Mouse (Mus musculus): ENCODE results near the gene 5730522E02Rik. TPM values are rescaled to one million over a fixed set of nuclear protein-coding genes. Genes with fewer than 3 reads are reported as not detected.

The 5730522E02Rik gene
- polyA plus RNA-seq, 1 experiment from 2014 or later, result 2.6 TPM

DNA sequence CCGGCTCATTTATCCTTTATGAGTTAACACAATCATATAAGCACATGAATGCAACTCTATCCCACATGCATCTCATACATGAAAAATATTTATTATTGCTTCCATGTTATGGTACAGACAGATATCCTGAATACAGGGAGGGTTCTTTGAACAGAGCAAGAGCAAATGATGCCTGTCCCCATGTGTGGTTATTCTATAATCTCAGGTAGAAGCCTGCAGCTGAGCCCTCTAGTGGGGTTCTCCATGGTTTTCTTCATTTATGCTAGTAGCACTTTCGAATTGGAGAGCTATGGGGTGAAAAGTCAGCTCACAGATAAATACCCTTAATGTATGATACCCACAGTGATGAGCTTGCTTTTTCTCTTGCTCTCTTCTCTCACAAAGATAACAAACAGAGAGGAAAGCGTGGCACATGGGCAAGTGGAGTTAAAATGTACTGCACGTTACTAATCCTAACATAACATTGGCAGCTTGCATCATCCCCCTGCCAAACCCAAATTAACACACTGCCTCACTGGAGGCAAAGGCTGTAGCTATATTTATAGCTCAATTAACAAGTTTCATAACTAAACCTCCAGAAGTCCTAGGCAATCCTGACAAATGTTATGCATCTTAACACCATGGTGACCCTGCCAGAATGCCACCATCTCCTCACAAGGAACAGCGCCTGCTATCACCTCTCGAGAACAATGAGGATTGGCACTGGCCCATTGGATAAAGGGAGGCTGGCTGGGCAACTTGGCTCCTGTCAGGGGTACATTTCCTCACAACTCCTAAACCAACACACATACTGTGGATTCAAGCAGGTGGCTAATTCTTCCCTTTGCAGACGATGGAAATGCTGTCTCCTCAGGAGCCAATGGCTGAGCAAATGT is 494.9 kb downstream of the 5730522E02Rik start:
- no peak for ATAC-seq (ENCODE audit: low read depth)

GRCm38 (mm10) chr11:25710559-25710958 is 500.0 kb downstream of the 5730522E02Rik start:
- no peaks in the 10 kb centered on the region for H3K9me3 ChIP-seq (ENCODE audit: control insufficient read depth, low read length)
- no peaks in the 10 kb centered on the region for H3K27me3 ChIP-seq (replicated peaks; ENCODE audit: control insufficient read depth, insufficient read depth, low read length)
- DNase-seq (ENCODE audit: low spot score) (no peak), ATAC-seq (ENCODE audit: low read depth) (no peak)
- no peak overlapping the region for H3K4me2 ChIP-seq (ENCODE audit: low read depth, low read length)
- no peak overlapping the region for H3K9ac ChIP-seq (ENCODE audit: low read depth, low read length)
- H3K27ac ChIP-seq (replicated peaks; ENCODE audit: low read depth, low read length), result no peak overlapping the region
- WGBS, result 30% methylated on average over 2 of the region's 2 CpGs
- no peaks in the 10 kb centered on the region for H3K4me1 ChIP-seq (ENCODE audit: control insufficient read depth, insufficient read depth, low read length)
- H3K4me3 ChIP-seq (ENCODE audit: low read depth, low read length), result no peak overlapping the region
- no peaks in the 10 kb centered on the region for H3K36me3 ChIP-seq (ENCODE audit: control insufficient read depth, insufficient read depth, low read length)

More for the DNA sequence above, 494.9 kb downstream of the 5730522E02Rik start:
- no peak overlapping the region for H3K4me3 ChIP-seq (ENCODE audit: low read depth, low read length)
- H3K9ac ChIP-seq (ENCODE audit: low read depth, low read length), result no peak overlapping the region
- no peaks in the 10 kb centered on the region for H3K9me3 ChIP-seq (ENCODE audit: control insufficient read depth, low read length)
- H3K27me3 ChIP-seq (replicated peaks; ENCODE audit: control insufficient read depth, insufficient read depth, low read length), result no peaks in the 10 kb centered on the region
- H3K27ac ChIP-seq (replicated peaks; ENCODE audit: low read depth, low read length), result no peak overlapping the region
- H3K36me3 ChIP-seq (ENCODE audit: control insufficient read depth, insufficient read depth, low read length), result no peaks in the 10 kb centered on the region
- WGBS, result 78% methylated on average over 7 of the region's 7 CpGs
- H3K4me2 ChIP-seq (ENCODE audit: low read depth, low read length), result no peak overlapping the region
- no peak for DNase-seq (ENCODE audit: low spot score)
- no peaks in the 10 kb centered on the region for H3K4me1 ChIP-seq (ENCODE audit: control insufficient read depth, insufficient read depth, low read length)

DNA sequence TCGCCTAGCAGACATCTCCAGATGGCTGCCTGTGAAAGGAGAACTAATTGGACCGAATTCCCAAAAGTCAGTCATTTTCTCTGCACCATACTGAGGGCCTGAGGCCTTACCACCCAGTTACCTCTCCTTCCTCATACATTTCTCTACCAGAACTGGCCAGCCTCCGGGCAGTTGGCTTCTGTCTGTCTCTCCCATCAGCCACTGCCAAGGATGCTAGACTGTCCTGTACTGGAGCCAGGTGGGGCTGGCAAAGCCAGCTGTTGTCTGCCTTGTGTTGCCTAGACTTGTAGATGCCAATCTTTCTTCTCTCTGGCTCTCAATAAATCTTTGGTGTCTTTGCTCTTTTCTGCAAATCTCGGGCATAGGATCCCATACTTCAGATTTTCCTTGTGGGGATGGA is 500.7 kb downstream of the 5730522E02Rik start:
- no peak for ATAC-seq (ENCODE audit: low read depth)
- Histone ChIP-seq H3K9ac (ENCODE audit: low read depth, low read length) (no peak overlapping the region), H3K9me3 (ENCODE audit: control insufficient read depth, low read length) (no peaks in the 10 kb centered on the region), H3K4me2 (ENCODE audit: low read depth, low read length) (no peak overlapping the region), H3K36me3 (ENCODE audit: control insufficient read depth, insufficient read depth, low read length) (no peaks in the 10 kb centered on the region), H3K27ac (replicated peaks; ENCODE audit: low read depth, low read length) (no peak overlapping the region), H3K4me3 (ENCODE audit: low read depth, low read length) (no peak overlapping the region), H3K4me1 (ENCODE audit: control insufficient read depth, insufficient read depth, low read length) (no peaks in the 10 kb centered on the region), H3K27me3 (replicated peaks; ENCODE audit: control insufficient read depth, insufficient read depth, low read length) (no peaks in the 10 kb centered on the region)
- DNase-seq (ENCODE audit: low spot score), result no peak
- WGBS, result 76% methylated on average over 4 of the region's 4 CpGs

GRCm38 (mm10) chr11:25704332-25705168 is 506.0 kb downstream of the 5730522E02Rik start:
- Histone ChIP-seq H3K4me1 (ENCODE audit: control insufficient read depth, insufficient read depth, low read length) (no peaks in the 10 kb centered on the region), H3K36me3 (ENCODE audit: control insufficient read depth, insufficient read depth, low read length) (no peaks in the 10 kb centered on the region), H3K4me2 (ENCODE audit: low read depth, low read length) (no peak overlapping the region), H3K27ac (replicated peaks; ENCODE audit: low read depth, low read length) (no peak overlapping the region), H3K9me3 (ENCODE audit: control insufficient read depth, low read length) (no peaks in the 10 kb centered on the region), H3K27me3 (replicated peaks; ENCODE audit: control insufficient read depth, insufficient read depth, low read length) (no peaks in the 10 kb centered on the region), H3K4me3 (ENCODE audit: low read depth, low read length) (no peak overlapping the region), H3K9ac (ENCODE audit: low read depth, low read length) (no peak overlapping the region)
- 78% methylated on average over 11 of the region's 11 CpGs for WGBS
- DNase-seq (ENCODE audit: low spot score) (no peak), ATAC-seq (ENCODE audit: low read depth) (no peak)

DNA sequence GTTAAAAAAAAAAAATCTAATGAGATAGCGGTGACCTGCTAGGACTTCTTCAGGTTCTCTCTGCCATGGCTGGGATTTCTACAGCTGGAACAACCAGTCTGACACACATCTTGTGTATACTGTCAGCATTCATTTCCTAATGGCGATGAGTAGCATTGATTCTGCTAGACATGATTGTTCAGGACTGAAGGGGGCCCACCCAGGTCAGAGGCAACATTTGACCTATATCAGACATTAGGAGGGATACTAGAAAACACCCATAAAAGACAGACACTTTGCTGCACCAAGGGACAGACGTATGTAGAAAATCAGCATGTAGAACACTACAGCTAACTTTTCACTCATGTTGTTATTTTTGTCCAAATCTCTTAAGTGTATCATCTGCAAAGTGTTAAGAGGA is 507.8 kb downstream of the 5730522E02Rik start:
- Histone ChIP-seq H3K27ac (replicated peaks; ENCODE audit: low read depth, low read length) (no peak overlapping the region), H3K36me3 (ENCODE audit: control insufficient read depth, insufficient read depth, low read length) (no peaks in the 10 kb centered on the region), H3K4me3 (ENCODE audit: low read depth, low read length) (no peak overlapping the region), H3K4me1 (ENCODE audit: control insufficient read depth, insufficient read depth, low read length) (peaks cover under 1% of the 10 kb centered on the region; the same call in 1 of the 2 replicates), H3K9me3 (ENCODE audit: control insufficient read depth, low read length) (no peaks in the 10 kb centered on the region), H3K4me2 (ENCODE audit: low read depth, low read length) (no peak overlapping the region), H3K27me3 (replicated peaks; ENCODE audit: control insufficient read depth, insufficient read depth, low read length) (no peaks in the 10 kb centered on the region), H3K9ac (ENCODE audit: low read depth, low read length) (no peak overlapping the region)
- 77% methylated on average over 3 of the region's 3 CpGs for WGBS
- ATAC-seq (ENCODE audit: low read depth) (no peak; the same call in 1 of the 2 replicates), DNase-seq (ENCODE audit: low spot score) (peak; percentile 24)

DNA sequence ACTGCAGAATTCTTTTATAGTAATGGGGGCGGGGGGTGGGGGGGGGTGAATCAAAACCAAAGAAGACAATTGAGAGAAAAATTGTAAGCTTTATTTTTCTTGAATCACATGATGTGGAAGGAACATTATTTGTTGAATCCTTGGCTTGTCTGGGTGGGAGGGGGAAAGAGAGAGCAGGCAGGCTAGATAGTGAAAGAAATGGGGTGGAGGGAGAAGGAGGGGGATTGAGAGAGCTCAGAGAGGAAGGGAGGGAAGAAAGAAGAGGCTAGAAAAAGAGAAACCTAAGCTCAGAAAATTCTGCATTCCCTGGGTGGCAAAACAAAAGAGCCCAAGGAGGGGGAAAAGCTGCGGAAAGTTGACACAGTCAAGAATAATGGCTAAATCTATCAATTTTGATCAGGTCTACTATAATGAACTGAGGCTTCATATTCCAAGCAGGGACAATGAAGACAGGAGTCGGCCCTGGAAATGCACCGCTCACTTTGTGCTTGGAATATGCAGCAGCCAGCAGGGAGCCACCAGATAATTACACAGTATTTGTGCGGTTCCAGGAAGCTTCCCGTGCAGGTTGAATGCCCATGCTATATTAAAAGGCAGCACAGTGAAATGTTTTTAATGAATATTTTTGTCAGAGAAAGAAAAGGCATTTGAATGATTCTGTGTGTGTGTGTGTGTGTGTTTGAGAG is 512.9 kb downstream of the 5730522E02Rik start:
- WGBS, result 27% methylated on average over 6 of the region's 6 CpGs
- no peaks in the 10 kb centered on the region for H3K27me3 ChIP-seq (replicated peaks; ENCODE audit: control insufficient read depth, insufficient read depth, low read length)

GRCm38 (mm10) chr11:25696168-25696567 is 514.4 kb downstream of the 5730522E02Rik start:
- Histone ChIP-seq H3K4me2 (ENCODE audit: low read depth, low read length) (no peak overlapping the region), H3K9me3 (ENCODE audit: control insufficient read depth, low read length) (no peaks in the 10 kb centered on the region), H3K27ac (replicated peaks; ENCODE audit: low read depth, low read length) (no peak overlapping the region), H3K9ac (ENCODE audit: low read depth, low read length) (no peak overlapping the region), H3K27me3 (replicated peaks; ENCODE audit: control insufficient read depth, insufficient read depth, low read length) (no peaks in the 10 kb centered on the region), H3K4me3 (ENCODE audit: low read depth, low read length) (no peak overlapping the region), H3K36me3 (ENCODE audit: control insufficient read depth, insufficient read depth, low read length) (no peaks in the 10 kb centered on the region), H3K4me1 (ENCODE audit: control insufficient read depth, insufficient read depth, low read length) (peaks cover 4% of the 10 kb centered on the region; the same call in 1 of the 2 replicates)
- 85% methylated on average over 5 of the region's 5 CpGs for WGBS
- no peak for ATAC-seq (ENCODE audit: low read depth)
- DNase-seq (ENCODE audit: low spot score), result no peak

More for the DNA sequence above, 512.9 kb downstream of the 5730522E02Rik start:
- no peaks in the 10 kb centered on the region for H3K36me3 ChIP-seq (ENCODE audit: control insufficient read depth, insufficient read depth, low read length)
- H3K4me1 ChIP-seq (ENCODE audit: control insufficient read depth, insufficient read depth, low read length), result peaks cover 4% of the 10 kb centered on the region; the same call in 1 of the 2 replicates
- DNase-seq (ENCODE audit: low spot score), result peak; percentile 42
- no peak for ATAC-seq (ENCODE audit: low read depth)
- H3K4me3 ChIP-seq (ENCODE audit: low read depth, low read length), result no peak overlapping the region
- no peak overlapping the region for H3K27ac ChIP-seq (replicated peaks; ENCODE audit: low read depth, low read length)
- no peaks in the 10 kb centered on the region for H3K9me3 ChIP-seq (ENCODE audit: control insufficient read depth, low read length)
- no peak overlapping the region for H3K9ac ChIP-seq (ENCODE audit: low read depth, low read length)
- H3K4me2 ChIP-seq (ENCODE audit: low read depth, low read length), result no peak overlapping the region

GRCm38 (mm10) chr11:25684731-25685130 is 525.8 kb downstream of the 5730522E02Rik start:
- 88% methylated on average over 4 of the region's 4 CpGs for WGBS
- no peaks in the 10 kb centered on the region for H3K36me3 ChIP-seq (ENCODE audit: control insufficient read depth, insufficient read depth, low read length)

More at GRCm38 (mm10) chr11:25684731-25685130, 525.8 kb downstream of the 5730522E02Rik start:
- no peaks in the 10 kb centered on the region for H3K9me3 ChIP-seq (ENCODE audit: control insufficient read depth, low read length)
- no peak overlapping the region for H3K9ac ChIP-seq (ENCODE audit: low read depth, low read length)
- H3K4me2 ChIP-seq (ENCODE audit: low read depth, low read length), result no peak overlapping the region
- H3K4me3 ChIP-seq (ENCODE audit: low read depth, low read length), result no peak overlapping the region
- no peaks in the 10 kb centered on the region for H3K4me1 ChIP-seq (ENCODE audit: control insufficient read depth, insufficient read depth, low read length)
- H3K27ac ChIP-seq (replicated peaks; ENCODE audit: low read depth, low read length), result no peak overlapping the region
- no peaks in the 10 kb centered on the region for H3K27me3 ChIP-seq (replicated peaks; ENCODE audit: control insufficient read depth, insufficient read depth, low read length)
- DNase-seq (ENCODE audit: low spot score), result no peak
- no peak for ATAC-seq (ENCODE audit: low read depth)

All from embryonic facial prominence, embryonic 14.5 days (tissue).